Mouse (Mus musculus) mouse trophoblast stem cell (cell line): ENCODE measurements around the gene Zbtb9.
"Not testable (repeated sequence)": the region's sequence is repeated elsewhere in the genome, so short reads cannot be mapped to it uniquely, and the experiment has no call there.

ENCODE experiments used
- in situ Hi-C, 2 experiments: fragments of 300-500 bp; cut with MseI, MboI; formaldehyde crosslinking; loops; 2 replicates in 1 of 2; 3 replicates in 1 of 2; pipeline ENCODE4 v1.15.1; 2025

The Zbtb9 gene

DNA sequence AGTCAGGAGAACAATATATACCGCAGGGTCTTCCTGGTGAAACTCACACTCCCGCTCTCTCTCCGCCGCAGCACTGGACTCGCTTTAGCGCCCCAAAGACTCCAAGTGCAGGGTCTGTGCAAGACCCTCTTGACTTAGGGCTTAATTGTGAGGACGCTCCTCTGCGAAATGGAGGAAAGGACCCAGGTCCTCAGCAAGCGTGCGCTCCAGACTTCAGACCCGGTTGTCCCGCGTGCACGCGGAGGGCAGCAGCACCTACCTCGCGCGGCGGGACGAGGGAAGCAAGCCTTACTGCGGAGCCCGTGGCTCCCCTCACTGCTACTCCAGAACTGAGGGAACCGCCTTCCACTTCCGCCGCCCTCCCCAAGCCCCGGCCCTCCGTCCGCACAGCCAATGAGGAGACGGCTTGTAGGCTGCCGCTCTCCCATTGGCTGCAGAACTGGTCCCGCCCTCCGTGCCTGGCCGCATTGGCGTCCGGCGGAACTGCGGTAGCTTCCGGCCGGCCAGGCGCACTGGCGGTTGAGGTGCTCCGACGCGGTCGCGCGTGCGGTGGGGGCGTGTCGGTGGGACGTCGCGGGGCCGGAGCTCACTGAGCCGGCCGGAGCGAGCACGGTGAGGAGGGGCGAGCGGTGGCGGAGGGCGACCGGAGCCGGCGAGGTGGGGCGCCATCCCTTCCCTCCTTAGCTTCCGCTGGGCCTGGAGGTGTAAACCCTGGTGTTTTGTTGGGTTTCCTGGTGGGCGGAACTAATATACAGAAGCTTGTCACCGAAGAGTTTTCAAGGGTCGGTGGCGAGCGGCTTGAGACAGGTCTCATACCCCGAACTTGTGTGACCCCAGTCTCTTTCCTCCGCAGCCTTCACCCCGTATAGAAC, at the start of gene Zbtb9:
Gene Zbtb9, plus strand, starts transcription at position 465 of the 872 bp plus-strand sequence.
- in situ Hi-C loops = no loop called here

DNA sequence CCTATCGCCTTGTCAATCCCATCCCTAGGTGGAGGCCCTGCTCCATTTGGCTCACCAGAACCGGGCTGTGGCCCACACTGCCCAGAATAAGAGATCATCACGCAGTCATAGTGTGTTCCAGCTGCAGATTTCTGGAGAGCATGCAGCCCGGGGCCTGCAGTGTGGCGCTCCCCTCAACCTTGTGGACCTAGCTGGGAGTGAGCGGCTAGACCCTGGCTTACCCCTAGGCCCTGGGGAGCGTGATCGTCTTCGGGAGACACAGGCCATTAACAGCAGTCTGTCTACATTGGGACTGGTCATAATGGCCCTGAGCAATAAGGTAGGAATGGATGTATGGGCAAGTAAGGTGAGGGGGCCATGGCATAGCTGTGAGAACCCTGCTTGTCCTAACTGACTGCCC, 47.6 kb upstream of the Zbtb9 start:
- in situ Hi-C loops = not testable (repeated sequence)

DNA sequence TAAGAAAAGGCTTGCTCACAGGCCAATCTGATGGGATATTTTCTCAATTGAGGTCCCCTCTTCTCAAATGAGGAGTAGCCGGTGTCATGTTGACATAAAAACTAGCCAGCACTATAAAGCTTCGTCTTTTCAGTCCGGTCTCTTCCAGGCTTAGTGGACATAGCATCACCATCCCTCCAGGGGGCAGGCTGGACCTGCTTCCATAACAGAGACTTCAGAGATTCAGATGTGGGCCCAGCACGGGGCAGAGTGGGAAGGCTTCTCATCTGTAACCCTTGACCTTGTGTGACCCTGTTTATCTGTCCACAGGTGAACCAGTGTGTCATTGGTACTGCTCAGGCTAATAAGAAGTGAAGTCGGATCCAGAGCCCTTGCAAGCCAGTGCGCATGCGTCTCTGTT, 41.2 kb upstream of the Zbtb9 start:
- in situ Hi-C loops = not testable (repeated sequence)

DNA sequence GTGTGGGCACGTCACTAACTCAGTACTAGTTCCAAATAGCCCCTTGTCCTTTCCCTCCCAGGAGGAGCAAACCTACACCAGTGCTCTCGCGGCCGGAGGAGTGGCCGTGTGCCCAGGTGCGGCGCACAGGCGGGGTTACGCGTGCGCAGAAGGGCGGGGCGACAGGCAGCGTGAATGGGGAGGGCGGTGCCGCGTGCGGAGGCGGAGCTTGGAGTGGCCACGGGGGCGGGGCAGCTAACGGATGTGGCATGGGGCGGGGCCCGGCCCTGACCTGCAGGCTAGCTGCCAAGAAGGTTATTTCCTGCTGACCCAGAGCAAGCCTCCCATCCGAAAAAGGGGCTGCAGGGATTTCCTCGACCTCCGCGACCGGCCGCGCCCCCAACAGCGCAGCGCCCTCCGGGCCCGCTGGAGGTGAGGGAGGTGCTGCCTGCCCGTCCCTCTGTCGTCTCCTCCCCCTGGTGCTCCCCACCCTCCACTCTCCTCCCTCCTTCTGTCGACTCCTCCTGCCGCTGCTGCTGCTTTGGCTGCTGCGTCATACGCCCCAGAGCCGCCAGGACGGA, 40.0 kb upstream of the Zbtb9 start, which contains the start of gene Phf1:
Gene Phf1, plus strand, starts transcription at position 214 of the 560 bp plus-strand sequence.
- in situ Hi-C loops = no loop called here

DNA sequence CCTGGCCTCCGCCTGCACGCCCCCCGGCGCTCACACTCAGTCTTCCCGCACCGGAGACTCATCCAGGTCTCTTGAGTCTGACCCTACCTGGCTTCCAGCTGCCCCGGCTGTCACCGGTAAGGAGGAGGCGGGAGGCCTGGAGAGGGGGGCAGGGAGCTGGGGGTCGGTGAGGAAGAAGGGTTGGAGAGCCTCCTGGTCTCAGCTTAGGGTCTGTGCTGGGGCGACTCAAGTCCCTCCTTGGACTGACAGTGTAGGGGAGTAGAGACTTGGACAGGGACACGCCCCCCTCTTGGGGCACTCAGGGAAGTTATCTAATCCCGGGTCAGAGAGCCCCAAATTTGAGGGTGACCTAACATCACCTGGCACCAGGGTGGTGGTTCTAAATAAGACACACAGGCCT, 39.5 kb upstream of the Zbtb9 start:
- in situ Hi-C loops = no loop called here

DNA sequence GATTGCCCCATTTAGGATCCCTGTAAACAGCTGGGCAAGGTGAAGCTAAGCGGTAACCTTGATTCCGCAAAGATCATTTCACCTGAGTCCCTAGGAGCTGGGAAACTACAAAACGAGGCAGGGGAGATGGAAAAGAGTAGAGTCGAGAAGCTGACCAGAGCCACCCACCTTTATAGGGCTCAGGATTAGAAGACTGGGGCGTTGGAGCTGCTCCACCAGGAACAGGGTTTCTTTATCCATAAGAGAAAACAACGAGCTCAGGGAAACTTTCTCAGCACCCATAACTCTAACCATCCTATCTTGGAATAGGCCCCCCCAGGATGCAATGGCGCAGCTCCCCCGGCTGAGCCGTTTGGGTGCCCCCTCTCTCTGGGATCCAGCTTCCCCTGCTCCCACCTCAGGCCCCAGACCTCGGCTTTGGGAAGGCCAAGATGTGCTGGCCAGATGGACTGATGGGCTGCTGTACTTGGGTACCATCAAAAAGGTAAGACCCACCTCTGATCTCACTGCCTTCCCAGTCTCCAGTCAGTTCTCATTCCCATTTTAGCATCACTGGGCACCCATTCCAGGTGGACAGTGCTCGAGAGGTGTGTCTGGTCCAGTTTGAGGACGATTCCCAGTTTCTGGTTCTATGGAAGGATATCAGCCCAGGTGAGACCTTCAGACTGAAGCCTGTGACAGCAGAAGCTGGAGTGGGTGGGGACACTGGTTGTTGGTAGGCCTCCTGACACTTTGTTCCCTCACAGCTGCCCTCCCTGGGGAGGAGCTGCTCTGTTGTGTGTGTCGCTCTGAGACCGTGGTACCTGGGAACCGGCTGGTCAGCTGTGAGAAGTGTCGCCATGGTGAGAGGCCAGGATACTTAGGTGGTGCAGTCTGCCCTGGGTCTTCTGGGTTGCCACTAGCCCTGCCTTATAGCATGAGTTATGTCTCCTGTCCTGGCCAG, 38.8 kb upstream of the Zbtb9 start:
- in situ Hi-C loops = no loop called here

DNA sequence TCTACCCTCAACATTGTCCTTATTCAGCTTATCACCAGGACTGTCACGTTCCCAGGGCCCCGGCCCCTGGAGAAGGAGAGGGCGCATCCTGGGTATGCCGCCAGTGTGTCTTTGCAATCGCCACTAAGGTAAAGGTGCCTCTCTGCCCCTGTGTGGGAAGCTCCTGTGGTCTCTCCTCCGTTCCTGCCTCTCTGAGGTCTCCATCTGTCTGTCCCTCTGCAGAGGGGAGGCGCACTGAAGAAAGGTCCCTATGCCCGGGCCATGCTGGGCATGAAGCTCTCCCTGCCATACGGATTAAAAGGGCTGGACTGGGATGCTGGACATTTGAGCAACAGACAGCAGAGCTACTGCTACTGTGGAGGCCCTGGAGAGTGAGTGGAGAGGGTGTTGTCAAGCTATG, 37.9 kb upstream of the Zbtb9 start:
- in situ Hi-C loops = no loop called here

DNA sequence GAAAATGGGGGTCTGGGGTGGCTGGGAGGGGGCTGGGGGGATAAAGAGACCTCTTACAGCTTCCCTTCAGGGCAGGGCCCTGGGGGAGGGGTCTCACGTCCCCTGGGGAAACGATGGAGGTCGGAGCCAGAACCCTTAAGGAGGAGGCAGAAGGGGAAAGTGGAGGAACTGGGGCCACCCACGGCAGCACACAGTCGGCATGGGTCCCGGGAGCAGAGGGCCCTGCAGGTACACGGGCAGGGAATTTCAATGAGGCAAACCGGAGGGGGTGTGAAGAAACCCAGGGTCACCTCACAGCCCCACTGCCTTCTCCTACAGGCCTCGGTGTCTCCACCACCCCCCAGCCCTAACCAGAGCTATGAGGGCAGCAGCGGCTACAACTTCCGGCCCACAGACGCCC, 36.5 kb upstream of the Zbtb9 start:
- in situ Hi-C loops = no loop called here

DNA sequence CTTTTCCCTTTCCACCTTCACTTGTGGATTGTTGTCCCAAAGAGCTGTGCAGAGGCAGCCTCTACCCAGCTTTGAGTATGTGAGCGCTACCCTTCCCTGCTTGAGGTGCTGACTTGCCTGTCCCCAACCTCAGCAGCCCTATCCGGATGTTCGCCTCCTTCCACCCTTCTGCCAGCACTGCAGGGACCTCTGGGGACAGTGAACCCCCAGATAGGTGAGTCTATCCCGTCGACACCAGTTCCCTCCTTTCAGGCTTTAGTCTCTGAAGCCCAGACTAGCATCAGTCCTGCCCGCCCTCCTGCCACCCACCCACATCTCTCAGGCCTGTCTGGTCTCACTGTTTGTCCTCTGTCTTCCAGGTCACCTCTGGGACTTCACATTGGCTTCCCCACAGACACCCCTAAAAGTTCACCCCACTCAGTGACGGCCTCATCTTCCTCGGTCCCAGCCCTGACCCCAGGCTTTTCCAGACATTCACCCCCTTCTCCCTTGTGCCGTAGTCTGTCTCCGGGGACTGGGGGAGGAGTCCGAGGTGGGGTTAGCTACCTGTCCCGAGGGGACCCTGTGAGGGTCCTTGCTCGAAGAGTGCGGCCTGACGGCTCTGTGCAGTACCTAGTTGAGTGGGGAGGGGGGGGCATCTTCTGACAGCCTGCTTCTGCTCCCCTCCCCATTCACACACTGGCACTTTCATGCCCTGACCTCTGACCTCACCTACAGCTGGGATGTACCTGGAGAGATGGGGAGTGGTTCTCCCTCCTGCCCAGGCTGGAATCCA, 35.9 kb upstream of the Zbtb9 start:
- in situ Hi-C loops = no loop called here

DNA sequence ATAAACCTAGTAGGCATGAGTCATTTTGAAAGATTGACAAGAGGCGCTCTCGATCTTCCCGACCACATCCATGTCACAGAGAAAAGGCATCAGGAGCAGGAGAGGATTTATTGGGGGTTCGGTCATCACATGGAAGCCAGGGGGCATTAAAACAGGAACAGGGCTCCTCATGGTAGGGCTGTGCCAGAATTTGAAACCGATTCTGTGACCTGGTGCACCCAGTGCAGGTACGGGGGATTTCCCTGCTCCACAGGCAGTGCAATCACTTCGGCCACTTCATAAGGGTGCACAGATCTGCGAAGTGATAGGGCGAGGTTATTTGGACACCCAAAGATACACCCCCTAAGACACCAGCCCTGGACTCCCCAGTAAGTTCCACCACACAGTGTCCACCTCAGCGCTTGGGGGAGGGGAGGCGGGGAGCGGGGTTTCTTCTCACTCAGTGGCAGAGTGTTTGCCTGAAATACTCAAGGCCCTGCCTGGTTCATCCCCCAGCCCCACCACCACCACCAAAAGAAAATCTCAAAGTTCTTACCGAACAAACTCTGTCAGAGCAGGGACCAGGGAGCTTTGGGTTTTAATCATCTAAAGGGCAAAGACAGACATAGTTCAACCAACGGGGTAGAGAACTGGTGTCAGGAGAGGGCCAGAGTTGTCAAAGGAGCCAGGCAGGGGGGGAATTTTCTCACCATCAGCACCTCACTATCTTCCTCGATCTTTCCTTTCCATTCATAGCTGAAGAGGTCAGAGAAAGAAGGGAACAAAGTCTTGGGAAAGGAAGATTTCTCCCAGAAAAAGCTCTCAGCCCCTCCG, 34.9 kb upstream of the Zbtb9 start:
- in situ Hi-C loops = no loop called here

DNA sequence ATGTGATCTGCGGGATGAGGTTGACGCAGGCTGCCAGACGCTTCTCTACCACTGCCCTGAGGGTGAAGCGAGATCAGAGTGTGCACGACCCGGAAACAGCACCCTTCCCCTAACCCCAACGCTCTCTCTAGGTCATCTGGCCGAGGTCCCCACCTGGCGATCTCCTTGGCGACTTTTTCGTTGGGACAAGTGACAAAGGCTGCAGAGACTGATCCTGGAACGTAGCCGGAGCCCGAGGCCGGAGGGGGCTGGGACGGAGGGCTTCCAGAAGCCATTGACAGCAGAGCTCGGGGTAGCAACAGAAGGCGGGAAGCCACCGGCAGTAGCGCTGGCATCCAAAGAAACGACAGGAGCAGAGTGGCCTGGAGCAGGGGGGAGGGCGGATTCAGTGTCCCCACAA, 34.2 kb upstream of the Zbtb9 start:
- in situ Hi-C loops = no loop called here

DNA sequence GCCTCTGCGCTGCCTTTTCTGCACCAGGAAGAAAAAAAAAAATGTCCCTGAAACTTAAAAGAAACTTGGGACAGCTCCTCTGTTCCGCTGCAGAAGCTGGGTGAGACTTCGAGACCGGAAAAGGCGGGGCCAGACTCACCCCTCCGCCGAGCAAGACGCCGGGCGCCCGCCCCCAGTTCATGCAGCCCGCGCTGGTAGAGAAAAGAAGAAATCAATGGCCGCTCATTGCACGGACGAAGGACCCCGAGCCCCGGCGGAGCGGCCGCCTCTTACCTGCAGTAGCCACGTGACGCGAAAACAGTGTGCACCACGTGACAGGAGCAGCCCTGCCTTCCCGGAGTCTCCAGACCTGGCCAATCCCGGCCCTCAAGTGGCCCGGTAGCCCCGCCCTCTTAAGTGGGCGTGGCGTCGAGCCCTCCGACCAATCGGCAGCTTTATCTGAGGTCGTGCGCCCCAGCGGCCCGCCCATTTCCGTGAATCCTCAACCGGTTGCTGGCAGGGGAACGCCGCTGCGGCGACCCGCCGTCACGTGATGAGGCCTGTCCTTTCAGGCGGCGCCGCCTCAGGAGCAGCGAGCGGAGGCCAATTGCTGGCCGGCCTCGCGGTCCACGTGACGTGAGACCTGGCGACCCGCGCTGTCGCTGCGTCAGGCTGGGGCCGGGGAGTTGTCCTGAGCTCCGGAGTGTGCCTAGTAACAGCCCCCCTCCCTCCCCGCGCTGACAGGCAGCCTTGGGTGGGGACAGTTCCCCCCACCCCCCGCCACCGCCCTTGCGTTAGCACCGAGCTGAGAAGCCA, 33.6 kb upstream of the Zbtb9 start, which contains the start of gene Cuta:
Gene Cuta, minus strand, starts transcription at position 392 of the 795 bp plus-strand sequence.
- in situ Hi-C loops = no loop called here

DNA sequence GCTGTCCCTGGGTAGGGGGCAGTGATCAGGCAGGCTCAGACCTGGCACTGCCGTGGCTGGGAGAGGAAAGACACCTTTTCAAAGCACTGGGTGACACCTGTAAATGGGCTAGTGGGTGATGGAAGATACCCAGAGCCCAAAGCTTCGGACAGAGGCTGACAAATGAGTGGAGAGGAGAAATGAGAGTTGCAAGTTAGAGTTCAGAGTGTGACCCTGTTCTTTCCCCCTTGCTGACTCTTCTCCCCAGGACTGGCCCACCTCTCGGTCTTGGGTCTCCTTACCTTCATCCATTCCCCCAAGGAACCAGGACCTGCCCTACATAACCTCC, 33.0 kb upstream of the Zbtb9 start:
- in situ Hi-C loops = no loop called here

DNA sequence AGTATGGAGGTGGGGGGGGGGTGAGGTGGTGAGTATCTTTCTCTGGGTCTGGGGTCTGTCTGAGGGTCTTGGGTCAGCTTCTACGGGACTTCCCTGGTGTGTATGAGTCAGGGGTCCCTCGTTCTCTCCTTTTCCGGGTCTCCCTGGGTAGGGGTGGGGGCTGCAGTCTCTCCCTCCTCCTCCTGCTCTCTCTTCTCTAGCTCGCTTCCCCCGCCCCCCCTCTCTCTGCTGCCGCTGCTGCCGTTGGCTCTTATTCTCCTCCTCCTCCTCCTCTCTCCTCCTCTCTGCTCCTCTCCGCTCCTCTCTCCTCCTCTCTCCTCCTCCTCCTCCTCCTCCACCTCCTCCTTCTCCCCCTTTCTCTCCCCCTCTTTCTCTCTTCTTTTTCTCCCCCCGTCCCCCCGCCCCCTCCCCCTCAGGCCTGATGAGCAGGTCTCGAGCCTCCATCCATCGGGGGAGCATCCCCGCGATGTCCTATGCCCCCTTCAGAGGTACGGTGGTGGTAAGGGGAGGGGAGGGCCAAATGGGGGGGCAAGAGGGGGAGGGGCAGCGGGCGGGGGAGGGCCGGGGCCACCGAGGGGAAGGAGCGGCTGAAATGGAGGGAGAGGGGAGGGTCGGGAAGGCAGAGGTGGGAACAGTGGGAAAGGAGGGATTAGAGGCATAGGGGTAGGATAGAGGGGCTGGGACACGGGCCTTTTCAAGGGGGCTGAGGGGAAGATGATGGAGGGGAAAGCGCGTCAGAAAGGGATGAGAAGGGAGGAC, 31.8 kb upstream of the Zbtb9 start, which contains the start of gene Syngap1:
Gene Syngap1, plus strand, starts transcription at position 223 of the 759 bp plus-strand sequence.
- in situ Hi-C loops = no loop called here

DNA sequence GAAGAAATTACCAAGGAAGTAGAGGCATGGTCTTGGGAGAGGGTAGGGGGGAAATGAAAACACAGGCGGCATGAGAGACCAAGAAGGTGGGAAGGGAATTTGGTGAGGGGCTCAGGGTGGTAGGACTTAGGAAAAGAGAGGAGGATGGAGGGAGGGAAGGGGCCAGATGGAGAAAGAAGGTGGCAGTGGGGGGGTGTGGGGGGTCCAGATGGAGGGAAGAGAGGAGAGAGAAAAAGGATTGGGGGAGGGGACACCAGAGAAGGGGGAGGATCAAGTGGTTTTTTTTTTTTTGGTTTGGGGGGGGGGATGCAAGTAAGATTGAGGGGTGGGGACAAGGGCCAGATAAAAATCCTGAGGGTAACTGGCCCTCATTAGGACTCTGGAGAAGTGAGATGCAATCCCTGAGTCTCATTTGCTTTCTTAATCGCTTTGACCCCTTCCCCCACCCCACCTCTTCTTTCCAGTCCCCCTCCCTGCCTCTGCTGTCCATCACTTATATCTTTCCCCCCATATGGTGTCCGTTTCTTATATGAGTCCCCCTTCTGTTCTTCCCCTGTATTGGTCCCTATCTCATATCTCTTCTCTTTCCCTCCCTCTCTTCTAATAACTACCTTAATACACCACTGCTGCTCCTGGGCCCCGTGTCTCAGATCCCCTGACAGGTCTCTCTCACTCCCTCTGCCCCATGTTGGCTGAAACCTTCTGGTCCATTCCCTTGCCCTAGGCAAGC, 31.0 kb upstream of the Zbtb9 start:
- in situ Hi-C loops = no loop called here

DNA sequence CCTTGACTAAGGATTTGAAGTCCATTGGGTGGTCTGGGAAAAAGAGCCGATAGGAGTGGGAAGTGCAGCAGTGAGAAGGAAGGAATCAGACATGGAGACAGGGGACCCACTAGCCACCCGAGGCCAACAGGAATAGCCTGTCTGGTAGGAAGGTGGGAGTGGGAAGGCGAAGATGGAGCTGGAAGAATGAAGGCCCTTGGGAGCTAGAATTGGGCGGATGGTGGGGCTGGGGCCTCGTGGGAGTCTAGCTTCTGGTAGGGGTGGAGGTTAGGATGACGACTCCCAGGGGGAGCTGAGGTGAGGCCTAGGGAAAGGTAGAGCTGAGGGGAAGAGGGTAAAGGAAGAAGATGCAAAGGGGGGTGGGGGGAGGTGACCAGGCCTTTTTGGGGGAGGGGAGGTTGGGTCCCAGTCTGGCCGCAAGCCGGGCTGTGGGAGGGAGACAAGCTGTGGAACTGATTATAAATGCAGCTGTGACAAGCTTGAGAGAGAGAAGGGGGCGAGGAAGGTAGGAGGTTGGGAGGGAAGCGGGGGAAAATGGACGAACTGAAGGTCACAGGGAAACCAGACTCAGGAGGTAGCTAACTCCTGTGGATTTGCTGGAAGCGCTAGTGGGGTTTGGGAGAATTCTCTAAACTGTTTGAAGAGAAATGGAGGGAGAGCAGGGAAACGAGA, 27.0 kb upstream of the Zbtb9 start:
- in situ Hi-C loops = no loop called here

DNA sequence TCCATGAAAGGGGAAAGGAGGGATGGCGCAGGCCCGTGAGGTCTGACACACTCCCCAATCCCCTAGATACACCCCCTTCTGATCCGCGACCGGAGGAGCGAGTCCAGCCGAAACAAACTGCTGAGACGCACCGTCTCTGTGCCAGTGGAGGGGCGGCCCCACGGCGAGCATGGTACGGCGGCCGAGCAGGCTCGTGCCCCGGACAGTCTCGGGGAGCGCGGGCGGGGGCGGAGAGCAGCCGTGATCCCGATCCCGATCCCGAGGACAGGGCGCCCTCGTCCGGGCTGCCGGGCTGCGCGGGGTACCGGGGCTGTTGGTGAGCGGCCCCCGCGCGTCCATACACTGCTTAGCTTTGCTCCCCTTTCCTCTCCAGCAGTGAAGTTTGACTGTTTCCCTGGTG, 26.4 kb upstream of the Zbtb9 start:
- in situ Hi-C loops = no loop called here
